In genomic region chr5:129063792-129064087, GRCm38 (mm10) we compare ENCODE assay signal across 8 mouse cellular contexts. TPM values are rescaled to one million over a fixed set of nuclear protein-coding genes. Genes with fewer than 3 reads are reported as not detected.
DNase-seq lines count a peak whose midpoint lies in the region; ATAC-seq and TF ChIP-seq lines count a peak whose summit lies in the region.

No protein-coding gene starts in this region.

- 35% methylated on average over 8 of the region's 8 CpGs for WGBS in limb, embryonic 13.5 days

- H3K4me2 ChIP-seq in limb, embryonic 13.5 days (replicated peaks), result peak overlapping the region; percentile 60

- DNase-seq in gastrocnemius, adult 2 months, result peak; percentile 21
- no peak for DNase-seq in gastrocnemius, adult 8-10 months (ENCODE audit: low spot score in 2 of 2)
- DNase-seq in adipocyte (ENCODE audit: low spot score), result no peak
- no peak for DNase-seq in kidney, postnatal 25 days
- no peak for DNase-seq in cerebellum, postnatal 10 days

- TF ChIP-seq CTCF in gastrocnemius, adult 2 months (IDR thresholded peaks at IDR 0.05), result no peak

- H3K4me1 ChIP-seq in megakaryocyte, embryonic 14.5 days, result peaks cover 14% of the 10 kb centered on the region
- H3K4me1 ChIP-seq in limb, embryonic 13.5 days, result peaks cover 7% of the 10 kb centered on the region

- intact Hi-C loops in gastrocnemius, adult 2 months (cut with DNase I), result loop anchor here (2.0 to 10.0 kb wide), 2 partner anchors 111 to 523 kb away; no protein-coding TSS in a partner anchor

- no peak for ATAC-seq in megakaryocyte, adult 5-6 weeks (ENCODE audit: poor library complexity, severe bottlenecking)
- ATAC-seq in limb, embryonic 13.5 days (ENCODE audit: low FRiP score, low read depth), result no peak

- H3K27me3 ChIP-seq in megakaryocyte, embryonic 14.5 days (replicated peaks), result peaks cover 51% of the 10 kb centered on the region
- peaks cover 16% of the 10 kb centered on the region for H3K27me3 ChIP-seq in limb, embryonic 13.5 days

- H3K4me3 ChIP-seq in gastrocnemius, adult 2 months, result peak overlapping the region; percentile 47; the same call in 1 of the 2 replicates
- peak overlapping the region; percentile 57 for H3K4me3 ChIP-seq in megakaryocyte, embryonic 14.5 days (replicated peaks)
- peak overlapping the region; percentile 33 for H3K4me3 ChIP-seq in limb, embryonic 13.5 days

- H3K9ac ChIP-seq in limb, embryonic 13.5 days, result no peak overlapping the region

- peaks cover 11% of the 10 kb centered on the region; the same call in 1 of the 2 replicates for H3K9me3 ChIP-seq in megakaryocyte, embryonic 14.5 days
- H3K9me3 ChIP-seq in limb, embryonic 13.5 days, result no peaks in the 10 kb centered on the region

- H3K36me3 ChIP-seq in megakaryocyte, embryonic 14.5 days (replicated peaks; ENCODE audit: low read length), result no peaks in the 10 kb centered on the region
- H3K36me3 ChIP-seq in limb, embryonic 13.5 days, result no peaks in the 10 kb centered on the region

- 0 out of 2 replicates have a peak overlapping the region, but pooled peaks have one; percentile 4 for H3K27ac ChIP-seq in gastrocnemius, adult 2 months
- no peak overlapping the region for H3K27ac ChIP-seq in limb, embryonic 13.5 days

RNA-seq across cellular contexts. Expression of gene Adgrd1, which starts 32.8 kb away (rescaled TPM):
- 1 to 10 TPM; 5.6 to 6.0 TPM for total RNA-seq in gastrocnemius, adult 2 months (2021)
- 1 to 10 TPM; 1.7 to 3.8 (median 3.4) TPM for total RNA-seq in gastrocnemius, adult 8-10 months (2022)
- 0.06 and 0.60 TPM in 2 replicates for polyA plus RNA-seq in megakaryocyte, embryonic 14.5 days (2012; ENCODE audit: insufficient read depth, low replicate concordance)
- total RNA-seq in megakaryocyte, adult 5-6 weeks (2015), result 0.07 TPM in 1 of 2 replicates, not detected in the other
- not detected in 2 replicates for total RNA-seq in megakaryocyte, adult 5-6 weeks (2017)
- polyA plus RNA-seq in limb, embryonic 13.5 days (2015; fragmentation: Nextera tagmentation; extraction: Ambion mirVana), result 0.19 and 0.24 TPM in 2 replicates

RNA-seq across cellular contexts. Expression of gene Ran, which starts 43.9 kb away (rescaled TPM):
- 10 to 100 TPM; 78.9 to 94.0 TPM for total RNA-seq in gastrocnemius, adult 2 months (2021)
- 10 to 100 TPM; 78.9 to 95.9 (median 82.7) TPM for total RNA-seq in gastrocnemius, adult 8-10 months (2022)
- 3,634 and 3,734 TPM in 2 replicates for polyA plus RNA-seq in megakaryocyte, embryonic 14.5 days (2012; ENCODE audit: insufficient read depth, low replicate concordance)
- 244 and 276 TPM in 2 replicates for total RNA-seq in megakaryocyte, adult 5-6 weeks (2015)
- 240 and 264 TPM in 2 replicates for total RNA-seq in megakaryocyte, adult 5-6 weeks (2017)
- polyA plus RNA-seq in limb, embryonic 13.5 days (2015; fragmentation: Nextera tagmentation; extraction: Ambion mirVana), result 561 and 579 TPM in 2 replicates

RNA-seq across cellular contexts. Expression of gene Stx2, which starts 55.4 kb away (rescaled TPM):
- total RNA-seq in gastrocnemius, adult 2 months (2021), result 1 to 10 TPM; 6.3 to 7.8 TPM
- 1 to 10 TPM; 3.0 to 6.3 (median 5.8) TPM for total RNA-seq in gastrocnemius, adult 8-10 months (2022)
- 12.8 and 23.7 TPM in 2 replicates for polyA plus RNA-seq in megakaryocyte, embryonic 14.5 days (2012; ENCODE audit: insufficient read depth, low replicate concordance)
- total RNA-seq in megakaryocyte, adult 5-6 weeks (2015), result 16.2 and 17.0 TPM in 2 replicates
- 18.3 and 32.9 TPM in 2 replicates for total RNA-seq in megakaryocyte, adult 5-6 weeks (2017)
- polyA plus RNA-seq in limb, embryonic 13.5 days (2015; fragmentation: Nextera tagmentation; extraction: Ambion mirVana), result 28.0 and 30.5 TPM in 2 replicates
